Mouse (Mus musculus): Measurements from ENCODE around the gene Efnb3. TPM values are rescaled to one million over a fixed set of nuclear protein-coding genes. Genes with fewer than 3 reads are reported as not detected.
"Not testable (repeated sequence)": the region's sequence is repeated elsewhere in the genome, so short reads cannot be mapped to it uniquely, and the experiment has no call there.

Gene Efnb3
- polyA plus RNA-seq, 1 experiment, result 0.20 TPM

- no peak for TF ChIP-seq GATA1 (IDR thresholded peaks at IDR 0.05; ENCODE audit: low read length)
- peaks cover 61% of the 10 kb centered on the region for H3K27me3 ChIP-seq (ENCODE audit: control insufficient read depth)
- H3K9me3 ChIP-seq (ENCODE audit: control insufficient read depth, low read length), result no peaks in the 10 kb centered on the region
- H3K36me3 ChIP-seq (ENCODE audit: control insufficient read depth), result no peaks in the 10 kb centered on the region
- peaks cover 19% of the 10 kb centered on the region for H3K4me1 ChIP-seq (ENCODE audit: control insufficient read depth)
- peak overlapping the region; percentile 47 for H3K4me3 ChIP-seq (replicated peaks)
Observed at GRCm38 (mm10) chr11:69546423-69547053, 13.5 kb downstream of the Efnb3 start.

GRCm38 (mm10) chr11:69545957-69546356 lies 14.0 kb downstream of the Efnb3 start:
- Histone ChIP-seq H3K9me3 (ENCODE audit: control insufficient read depth, low read length) (no peaks in the 10 kb centered on the region), H3K4me3 (replicated peaks) (no peak overlapping the region), H3K36me3 (ENCODE audit: control insufficient read depth) (no peaks in the 10 kb centered on the region), H3K4me1 (ENCODE audit: control insufficient read depth) (peaks cover 19% of the 10 kb centered on the region), H3K27me3 (ENCODE audit: control insufficient read depth) (peaks cover 57% of the 10 kb centered on the region)
- TF ChIP-seq GATA1 (IDR thresholded peaks at IDR 0.05; ENCODE audit: low read length) (no peak), TAL1 (IDR thresholded peaks at IDR 0.05; ENCODE audit: low read length) (no peak)

- Histone ChIP-seq H3K9me3 (ENCODE audit: control insufficient read depth, low read length) (no peaks in the 10 kb centered on the region), H3K4me3 (replicated peaks) (no peak overlapping the region), H3K36me3 (ENCODE audit: control insufficient read depth) (no peaks in the 10 kb centered on the region), H3K4me1 (ENCODE audit: control insufficient read depth) (peaks cover 19% of the 10 kb centered on the region), H3K27me3 (ENCODE audit: control insufficient read depth) (peaks cover 44% of the 10 kb centered on the region)
- no peak for TF ChIP-seq TAL1 (IDR thresholded peaks at IDR 0.05; ENCODE audit: low read length)
Observed at GRCm38 (mm10) chr11:69543598-69543997, 16.4 kb downstream of the Efnb3 start.

- not testable (repeated sequence) for H3K4me3 ChIP-seq (replicated peaks); H3K4me1 ChIP-seq (ENCODE audit: control insufficient read depth); H3K9me3 ChIP-seq (ENCODE audit: control insufficient read depth, low read length); H3K36me3 ChIP-seq (ENCODE audit: control insufficient read depth)
- peaks cover 28% of the 10 kb centered on the region for H3K27me3 ChIP-seq (ENCODE audit: control insufficient read depth)
Observed at GRCm38 (mm10) chr11:69541741-69542140, 18.3 kb downstream of the Efnb3 start.

- Histone ChIP-seq H3K27me3 (ENCODE audit: control insufficient read depth) (peaks cover 18% of the 10 kb centered on the region), H3K4me3 (replicated peaks) (no peak overlapping the region), H3K4me1 (ENCODE audit: control insufficient read depth) (no peaks in the 10 kb centered on the region), H3K9me3 (ENCODE audit: control insufficient read depth, low read length) (no peaks in the 10 kb centered on the region), H3K36me3 (ENCODE audit: control insufficient read depth) (no peaks in the 10 kb centered on the region)
- no peak for TF ChIP-seq TAL1 (IDR thresholded peaks at IDR 0.05; ENCODE audit: low read length)
- no peak for TF ChIP-seq GATA1 (IDR thresholded peaks at IDR 0.05; ENCODE audit: low read length)
Observed at GRCm38 (mm10) chr11:69540700-69541099, 19.3 kb downstream of the Efnb3 start.

- Histone ChIP-seq H3K9me3 (ENCODE audit: control insufficient read depth, low read length) (no peaks in the 10 kb centered on the region), H3K4me1 (ENCODE audit: control insufficient read depth) (no peaks in the 10 kb centered on the region), H3K36me3 (ENCODE audit: control insufficient read depth) (no peaks in the 10 kb centered on the region), H3K4me3 (replicated peaks) (no peak overlapping the region), H3K27me3 (ENCODE audit: control insufficient read depth) (peaks cover 9% of the 10 kb centered on the region)
- TF ChIP-seq TAL1 (IDR thresholded peaks at IDR 0.05; ENCODE audit: low read length), result no peak
- no peak for TF ChIP-seq GATA1 (IDR thresholded peaks at IDR 0.05; ENCODE audit: low read length)
Observed at GRCm38 (mm10) chr11:69534990-69535389, 25.0 kb downstream of the Efnb3 start.

GRCm38 (mm10) chr11:69532480-69533150 lies 27.4 kb downstream of the Efnb3 start:
- no peaks in the 10 kb centered on the region for H3K9me3 ChIP-seq (ENCODE audit: control insufficient read depth, low read length)
- TF ChIP-seq TAL1 (IDR thresholded peaks at IDR 0.05; ENCODE audit: low read length) (no peak), GATA1 (IDR thresholded peaks at IDR 0.05; ENCODE audit: low read length) (no peak)

GRCm38 (mm10) chr11:69530755-69531154 lies 29.2 kb downstream of the Efnb3 start:
- peaks cover 35% of the 10 kb centered on the region for H3K27me3 ChIP-seq (ENCODE audit: control insufficient read depth)
- not testable (repeated sequence) for H3K9me3 ChIP-seq (ENCODE audit: control insufficient read depth, low read length); H3K4me1 ChIP-seq (ENCODE audit: control insufficient read depth); H3K4me3 ChIP-seq (replicated peaks); H3K36me3 ChIP-seq (ENCODE audit: control insufficient read depth)

More at GRCm38 (mm10) chr11:69532480-69533150, 27.4 kb downstream of the Efnb3 start:
- Histone ChIP-seq H3K4me3 (replicated peaks) (no peak overlapping the region), H3K4me1 (ENCODE audit: control insufficient read depth) (no peaks in the 10 kb centered on the region), H3K27me3 (ENCODE audit: control insufficient read depth) (peaks cover 17% of the 10 kb centered on the region), H3K36me3 (ENCODE audit: control insufficient read depth) (no peaks in the 10 kb centered on the region)

GRCm38 (mm10) chr11:69530281-69530680 lies 29.7 kb downstream of the Efnb3 start:
- not testable (repeated sequence) for H3K4me1 ChIP-seq (ENCODE audit: control insufficient read depth); H3K4me3 ChIP-seq (replicated peaks); H3K9me3 ChIP-seq (ENCODE audit: control insufficient read depth, low read length); H3K36me3 ChIP-seq (ENCODE audit: control insufficient read depth)
- H3K27me3 ChIP-seq (ENCODE audit: control insufficient read depth), result peaks cover 38% of the 10 kb centered on the region

- TF ChIP-seq GATA1 (IDR thresholded peaks at IDR 0.05; ENCODE audit: low read length), result no peak
- no peak for TF ChIP-seq TAL1 (IDR thresholded peaks at IDR 0.05; ENCODE audit: low read length)
- peaks cover 38% of the 10 kb centered on the region for H3K27me3 ChIP-seq (ENCODE audit: control insufficient read depth)
Observed at GRCm38 (mm10) chr11:69528031-69528390, 32.0 kb downstream of the Efnb3 start.

More at GRCm38 (mm10) chr11:69528031-69528390, 32.0 kb downstream of the Efnb3 start:
- Histone ChIP-seq H3K4me1 (ENCODE audit: control insufficient read depth) (peaks cover 2% of the 10 kb centered on the region; the same call in 1 of the 2 replicates), H3K4me3 (replicated peaks) (no peak overlapping the region), H3K9me3 (ENCODE audit: control insufficient read depth, low read length) (no peaks in the 10 kb centered on the region), H3K36me3 (ENCODE audit: control insufficient read depth) (no peaks in the 10 kb centered on the region)

Data from erythroblast, embryonic 14.5 days (primary cell).